27 mouse cellular contexts compared by ENCODE assay signal in genomic region chr2:125811332-125811731, GRCm38 (mm10). TPM values are rescaled to one million over a fixed set of nuclear protein-coding genes. Genes with fewer than 3 reads are reported as not detected.
DNase-seq lines count a peak whose midpoint lies in the region; ATAC-seq and TF ChIP-seq lines count a peak whose summit lies in the region.
"Had no signal": no experiment of that assay in that cellular context is flagged by ENCODE, and none has a peak within 500 bp of the region (broad histone marks: within the 10 kb centered on the region; RNA-seq: fewer than 3 reads in every experiment).

No protein-coding gene starts in this region.

- DNase-seq in frontal cortex, postnatal 25 days (ENCODE audit: low spot score in 2 of 2) = no peak
- DNase-seq in left cerebral cortex, adult 2 months (ENCODE audit: extremely low spot score in 1 of 2, low spot score in 2 of 2) = no peak
- no peak for DNase-seq in left cerebral cortex, postnatal 10 days (ENCODE audit: extremely low spot score in 1 of 2, low spot score in 2 of 2)
- peak; percentile 60 for DNase-seq in brain, adult 2 months (ENCODE audit: low read depth, low spot score)
- no peak for DNase-seq in thymus, adult 18-20 months
- no peak for DNase-seq in forebrain, embryonic 10.5 days (ENCODE audit: extremely low spot score, low spot score)
- DNase-seq: adrenal gland, adult 2 months; adrenal gland, postnatal 25 days; B cell, adult 2 months; cerebellum, adult 2 months; cerebellum, postnatal 10 days; embryo, embryonic 11 days; gastrocnemius, adult 2 months; gastrocnemius, postnatal 25 days; heart, adult 18-20 months; heart, postnatal 14 days had no signal

- H3K4me3 ChIP-seq in left cerebral cortex, adult 2 months = no peak overlapping the region
- no peak overlapping the region for H3K4me3 ChIP-seq in forebrain, embryonic 10.5 days
- H3K4me3 ChIP-seq: embryonic facial prominence, embryonic 15.5 days; erythroblast, embryonic 14.5 days; gastrocnemius, adult 2 months; heart, embryonic 15.5 days had no signal

- H3K27ac ChIP-seq in left cerebral cortex, adult 2 months = peak overlapping the region; percentile 71; the same call in 1 of the 2 replicates
- H3K27ac ChIP-seq in forebrain, embryonic 10.5 days = no peak overlapping the region
- H3K27ac ChIP-seq: embryonic facial prominence, embryonic 15.5 days; gastrocnemius, adult 2 months; heart, embryonic 15.5 days; hindbrain, embryonic 14.5 days had no signal

- peaks cover 3% of the 10 kb centered on the region; the same call in 1 of the 2 replicates for H3K9me3 ChIP-seq in forebrain, embryonic 10.5 days
- H3K9me3 ChIP-seq: embryonic facial prominence, embryonic 15.5 days; G1E; heart, embryonic 15.5 days had no signal

- 83% methylated on average over 2 of the region's 2 CpGs for WGBS in forebrain, embryonic 10.5 days

- H3K4me1 ChIP-seq in forebrain, embryonic 10.5 days = peaks cover 5% of the 10 kb centered on the region; the same call in 1 of the 2 replicates
- H3K4me1 ChIP-seq: embryonic facial prominence, embryonic 15.5 days; heart, embryonic 15.5 days had no signal

- no peaks in the 10 kb centered on the region for H3K36me3 ChIP-seq in forebrain, embryonic 10.5 days (replicated peaks)
- H3K36me3 ChIP-seq: embryonic facial prominence, embryonic 15.5 days; G1E; heart, embryonic 15.5 days had no signal

- intact Hi-C loops in left cerebral cortex, adult 2 months (cut with DNase I) = no loop called here
- intact Hi-C loops in left cerebral cortex, postnatal 10 days (cut with DNase I) = no loop called here

- H3K27me3 ChIP-seq in forebrain, embryonic 10.5 days (ENCODE audit: poor library complexity, severe bottlenecking) = no peaks in the 10 kb centered on the region
- H3K27me3 ChIP-seq: embryonic facial prominence, embryonic 15.5 days; heart, embryonic 15.5 days had no signal

- TF ChIP-seq CTCF in left cerebral cortex, adult 2 months (IDR thresholded peaks at IDR 0.05) = no peak

- ATAC-seq in frontal cortex, adult (ENCODE audit: low TSS enrichment) = peak; percentile 78
- peak; percentile 61 for ATAC-seq in megakaryocyte-erythroid progenitor cell, adult 5-6 weeks (replicated peaks; ENCODE audit: low FRiP score, low TSS enrichment, poor library complexity, severe bottlenecking)
- ATAC-seq: activated CD4-positive, CD25-positive, alpha-beta regulatory T cell, adult 4 months; CD4-positive, CD25-positive, alpha-beta regulatory T cell, adult 4 months; forebrain, embryonic 16.5 days; Patski had no signal

RNA-seq across cellular contexts. Expression of gene Secisbp2l, which starts 28.7 kb away (rescaled TPM):
- 100 to 1,000 TPM in 1 of 2 experiments, 10 to 100 TPM in 1; 97.4 to 100 TPM for total RNA-seq in left cerebral cortex, adult 2 months (2021)
- total RNA-seq in left cerebral cortex, postnatal 10 days (2021) = 10 to 100 TPM; 88.1 to 89.4 TPM
- 10.5 and 18.0 TPM in 2 replicates for total RNA-seq in megakaryocyte-erythroid progenitor cell, adult 5-6 weeks (2014; fragmentation: Nextera tagmentation)
- total RNA-seq in megakaryocyte-erythroid progenitor cell, adult 5-6 weeks (2017) = 11.5 and 13.8 TPM in 2 replicates
- 15.2 TPM in 2 replicates for polyA plus RNA-seq in forebrain, embryonic 10.5 days (2016; fragmentation: Nextera tagmentation; extraction: Ambion mirVana)

RNA-seq across cellular contexts. Expression of gene Galk2, which starts 47.6 kb away (rescaled TPM):
- 10 to 100 TPM; 23.0 to 27.1 TPM for total RNA-seq in left cerebral cortex, adult 2 months (2021)
- 10 to 100 TPM; 25.1 to 26.7 TPM for total RNA-seq in left cerebral cortex, postnatal 10 days (2021)
- 3.3 and 12.4 TPM in 2 replicates for total RNA-seq in megakaryocyte-erythroid progenitor cell, adult 5-6 weeks (2014; fragmentation: Nextera tagmentation)
- 9.4 and 10.3 TPM in 2 replicates for total RNA-seq in megakaryocyte-erythroid progenitor cell, adult 5-6 weeks (2017)
- 29.1 and 31.2 TPM in 2 replicates for polyA plus RNA-seq in forebrain, embryonic 10.5 days (2016; fragmentation: Nextera tagmentation; extraction: Ambion mirVana)

RNA-seq across cellular contexts. Expression of gene Cops2, which starts 47.6 kb away (rescaled TPM):
- 100 to 1,000 TPM in 1 of 2 experiments, 10 to 100 TPM in 1; 99.4 to 107 TPM for total RNA-seq in left cerebral cortex, adult 2 months (2021)
- total RNA-seq in left cerebral cortex, postnatal 10 days (2021) = 100 to 1,000 TPM; 102 to 114 TPM
- 82.2 and 102 TPM in 2 replicates for total RNA-seq in megakaryocyte-erythroid progenitor cell, adult 5-6 weeks (2014; fragmentation: Nextera tagmentation)
- 156 and 313 TPM in 2 replicates for total RNA-seq in megakaryocyte-erythroid progenitor cell, adult 5-6 weeks (2017)
- 96.4 and 101 TPM in 2 replicates for polyA plus RNA-seq in forebrain, embryonic 10.5 days (2016; fragmentation: Nextera tagmentation; extraction: Ambion mirVana)

Comparison
In these comparisons a context has a peak if more than half of its experiments do, and no peak if none do; other contexts are left out.
1. RNA of gene Secisbp2l, which starts 28.7 kb away (total RNA-seq): 97.4 to 100 TPM in left cerebral cortex, adult 2 months and 88.1 to 89.4 TPM in left cerebral cortex, postnatal 10 days; 10.5 to 18.0 TPM in megakaryocyte-erythroid progenitor cell, adult 5-6 weeks; every median in the first group is over 4 times any median in the second.